Mouse (Mus musculus): ENCODE measurements around the gene Tnfrsf8. TPM values are rescaled to one million over a fixed set of nuclear protein-coding genes. Genes with fewer than 3 reads are reported as not detected.

Gene Tnfrsf8
- polyA plus RNA-seq, 1 experiment = 1.5 TPM

- H3K27me3 ChIP-seq (ENCODE audit: control insufficient read depth, insufficient read depth, low read length) = no peaks in the 10 kb centered on the region
- H3K4me3 ChIP-seq (ENCODE audit: control insufficient read depth, low read depth, low read length) = no peak overlapping the region
- TF ChIP-seq POLR2A (IDR thresholded peaks at IDR 0.05; ENCODE audit: control insufficient read depth, low read depth, low read length) = no peak
- TF ChIP-seq CTCF (IDR thresholded peaks at IDR 0.05; ENCODE audit: control insufficient read depth, insufficient read depth, insufficient replicate concordance, low read depth, low read length) = no peak
- no peaks in the 10 kb centered on the region for H3K4me1 ChIP-seq (ENCODE audit: control insufficient read depth, insufficient read depth, low read length)
- no peaks in the 10 kb centered on the region for H3K36me3 ChIP-seq (ENCODE audit: control insufficient read depth, insufficient read depth, low read length)
- no peak overlapping the region for H3K27ac ChIP-seq (ENCODE audit: control insufficient read depth, insufficient read depth, low read depth, low read length)
These were observed 83.2 kb downstream of the Tnfrsf8 start for GRCm38 (mm10) chr4:145231732-145232131.

GRCm38 (mm10) chr4:145230647-145231046, 84.3 kb downstream of the Tnfrsf8 start:
- Histone ChIP-seq H3K4me1 (ENCODE audit: control insufficient read depth, insufficient read depth, low read length) (no peaks in the 10 kb centered on the region), H3K27me3 (ENCODE audit: control insufficient read depth, insufficient read depth, low read length) (no peaks in the 10 kb centered on the region), H3K4me3 (ENCODE audit: control insufficient read depth, low read depth, low read length) (no peak overlapping the region), H3K36me3 (ENCODE audit: control insufficient read depth, insufficient read depth, low read length) (no peaks in the 10 kb centered on the region), H3K27ac (ENCODE audit: control insufficient read depth, insufficient read depth, low read depth, low read length) (no peak overlapping the region)
- TF ChIP-seq POLR2A (IDR thresholded peaks at IDR 0.05; ENCODE audit: control insufficient read depth, low read depth, low read length) (no peak), CTCF (IDR thresholded peaks at IDR 0.05; ENCODE audit: control insufficient read depth, insufficient read depth, insufficient replicate concordance, low read depth, low read length) (no peak)

- H3K36me3 ChIP-seq (ENCODE audit: control insufficient read depth, insufficient read depth, low read length) = no peaks in the 10 kb centered on the region
- no peaks in the 10 kb centered on the region for H3K4me1 ChIP-seq (ENCODE audit: control insufficient read depth, insufficient read depth, low read length)
- H3K4me3 ChIP-seq (ENCODE audit: control insufficient read depth, low read depth, low read length) = no peak overlapping the region
- no peak overlapping the region for H3K27ac ChIP-seq (ENCODE audit: control insufficient read depth, insufficient read depth, low read depth, low read length)
- H3K27me3 ChIP-seq (ENCODE audit: control insufficient read depth, insufficient read depth, low read length) = no peaks in the 10 kb centered on the region
- no peak for TF ChIP-seq POLR2A (IDR thresholded peaks at IDR 0.05; ENCODE audit: control insufficient read depth, low read depth, low read length)
These were observed 85.3 kb downstream of the Tnfrsf8 start for GRCm38 (mm10) chr4:145229524-145230163.

GRCm38 (mm10) chr4:145229051-145229450, 85.9 kb downstream of the Tnfrsf8 start:
- no peaks in the 10 kb centered on the region for H3K36me3 ChIP-seq (ENCODE audit: control insufficient read depth, insufficient read depth, low read length)
- no peak overlapping the region for H3K27ac ChIP-seq (ENCODE audit: control insufficient read depth, insufficient read depth, low read depth, low read length)
- TF ChIP-seq CTCF (IDR thresholded peaks at IDR 0.05; ENCODE audit: control insufficient read depth, insufficient read depth, insufficient replicate concordance, low read depth, low read length) = no peak
- no peak for TF ChIP-seq POLR2A (IDR thresholded peaks at IDR 0.05; ENCODE audit: control insufficient read depth, low read depth, low read length)
- no peaks in the 10 kb centered on the region for H3K27me3 ChIP-seq (ENCODE audit: control insufficient read depth, insufficient read depth, low read length)
- no peaks in the 10 kb centered on the region for H3K4me1 ChIP-seq (ENCODE audit: control insufficient read depth, insufficient read depth, low read length)
- H3K4me3 ChIP-seq (ENCODE audit: control insufficient read depth, low read depth, low read length) = no peak overlapping the region

GRCm38 (mm10) chr4:145224613-145225012, 90.4 kb downstream of the Tnfrsf8 start:
- no peak overlapping the region for H3K27ac ChIP-seq (ENCODE audit: control insufficient read depth, insufficient read depth, low read depth, low read length)
- no peaks in the 10 kb centered on the region for H3K4me1 ChIP-seq (ENCODE audit: control insufficient read depth, insufficient read depth, low read length)
- H3K27me3 ChIP-seq (ENCODE audit: control insufficient read depth, insufficient read depth, low read length) = no peaks in the 10 kb centered on the region
- no peaks in the 10 kb centered on the region for H3K36me3 ChIP-seq (ENCODE audit: control insufficient read depth, insufficient read depth, low read length)
- no peak overlapping the region for H3K4me3 ChIP-seq (ENCODE audit: control insufficient read depth, low read depth, low read length)
- TF ChIP-seq CTCF (IDR thresholded peaks at IDR 0.05; ENCODE audit: control insufficient read depth, insufficient read depth, insufficient replicate concordance, low read depth, low read length) (no peak), POLR2A (IDR thresholded peaks at IDR 0.05; ENCODE audit: control insufficient read depth, low read depth, low read length) (no peak)

- no peak for TF ChIP-seq POLR2A (IDR thresholded peaks at IDR 0.05; ENCODE audit: control insufficient read depth, low read depth, low read length)
- no peak overlapping the region for H3K27ac ChIP-seq (ENCODE audit: control insufficient read depth, insufficient read depth, low read depth, low read length)
- no peaks in the 10 kb centered on the region for H3K27me3 ChIP-seq (ENCODE audit: control insufficient read depth, insufficient read depth, low read length)
- no peaks in the 10 kb centered on the region for H3K4me1 ChIP-seq (ENCODE audit: control insufficient read depth, insufficient read depth, low read length)
- no peaks in the 10 kb centered on the region for H3K36me3 ChIP-seq (ENCODE audit: control insufficient read depth, insufficient read depth, low read length)
- no peak overlapping the region for H3K4me3 ChIP-seq (ENCODE audit: control insufficient read depth, low read depth, low read length)
These were observed 92.9 kb downstream of the Tnfrsf8 start for GRCm38 (mm10) chr4:145222064-145222463.

GRCm38 (mm10) chr4:145221379-145221778, 93.6 kb downstream of the Tnfrsf8 start:
- no peak for TF ChIP-seq POLR2A (IDR thresholded peaks at IDR 0.05; ENCODE audit: control insufficient read depth, low read depth, low read length)
- no peak for TF ChIP-seq CTCF (IDR thresholded peaks at IDR 0.05; ENCODE audit: control insufficient read depth, insufficient read depth, insufficient replicate concordance, low read depth, low read length)
- Histone ChIP-seq H3K36me3 (ENCODE audit: control insufficient read depth, insufficient read depth, low read length) (no peaks in the 10 kb centered on the region), H3K4me3 (ENCODE audit: control insufficient read depth, low read depth, low read length) (no peak overlapping the region), H3K4me1 (ENCODE audit: control insufficient read depth, insufficient read depth, low read length) (no peaks in the 10 kb centered on the region), H3K27ac (ENCODE audit: control insufficient read depth, insufficient read depth, low read depth, low read length) (no peak overlapping the region), H3K27me3 (ENCODE audit: control insufficient read depth, insufficient read depth, low read length) (no peaks in the 10 kb centered on the region)

GRCm38 (mm10) chr4:145220001-145220400, 95.0 kb downstream of the Tnfrsf8 start:
- H3K27ac ChIP-seq (ENCODE audit: control insufficient read depth, insufficient read depth, low read depth, low read length) = no peak overlapping the region
- H3K36me3 ChIP-seq (ENCODE audit: control insufficient read depth, insufficient read depth, low read length) = no peaks in the 10 kb centered on the region
- H3K4me1 ChIP-seq (ENCODE audit: control insufficient read depth, insufficient read depth, low read length) = no peaks in the 10 kb centered on the region; the same call in 1 of the 2 replicates
- H3K4me3 ChIP-seq (ENCODE audit: control insufficient read depth, low read depth, low read length) = no peak overlapping the region
- no peaks in the 10 kb centered on the region for H3K27me3 ChIP-seq (ENCODE audit: control insufficient read depth, insufficient read depth, low read length)
- TF ChIP-seq CTCF (IDR thresholded peaks at IDR 0.05; ENCODE audit: control insufficient read depth, insufficient read depth, insufficient replicate concordance, low read depth, low read length) (no peak), POLR2A (IDR thresholded peaks at IDR 0.05; ENCODE audit: control insufficient read depth, low read depth, low read length) (no peak)
